ENCODE assay signal across 8 mouse cellular contexts in the genomic region with DNA sequence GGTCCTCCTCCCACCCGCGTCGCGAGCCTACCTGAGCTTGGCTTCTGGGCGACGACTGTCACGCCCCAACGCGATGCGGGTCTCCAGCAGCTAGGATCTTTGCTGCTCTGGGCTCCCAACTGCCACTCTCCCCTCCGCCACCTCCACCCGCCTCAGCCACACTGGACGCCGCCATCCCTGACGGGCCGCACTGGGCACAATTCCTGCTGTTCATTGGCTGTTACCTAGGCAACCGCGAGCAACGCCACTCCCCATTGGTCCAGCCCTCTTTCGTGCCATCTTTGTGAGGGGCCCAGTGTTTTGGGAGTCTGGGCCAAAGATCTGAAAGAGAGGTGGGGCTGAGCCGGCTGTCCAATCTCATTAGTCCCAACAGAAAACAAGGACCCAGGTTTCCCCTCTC. TPM values are rescaled to one million over a fixed set of nuclear protein-coding genes. Genes with fewer than 3 reads are reported as not detected.
DNase-seq lines count a peak whose midpoint lies in the region; ATAC-seq and TF ChIP-seq lines count a peak whose summit lies in the region.

A gene (minus strand): TSS at position 192 of the 400 bp plus-strand sequence.

- H3K36me3 ChIP-seq in intestine, postnatal 0 days (ENCODE audit: control insufficient read depth, insufficient read depth) = no peaks in the 10 kb centered on the region
- H3K36me3 ChIP-seq in midbrain, embryonic 11.5 days (ENCODE audit: control insufficient read depth, insufficient read depth, low read length) = no peaks in the 10 kb centered on the region

- ATAC-seq in CD4-positive, CD25-positive, alpha-beta regulatory T cell, adult 4 months = no peak
- ATAC-seq in granulocyte monocyte progenitor cell, adult 5-6 weeks (replicated peaks; ENCODE audit: poor library complexity, severe bottlenecking) = peak; percentile 24
- ATAC-seq in intestine, postnatal 0 days = no peak
- ATAC-seq in midbrain, embryonic 11.5 days (ENCODE audit: low FRiP score) = peak; percentile 89

- H3K4me1 ChIP-seq in intestine, postnatal 0 days (replicated peaks; ENCODE audit: control insufficient read depth, insufficient read depth, low read length) = peaks cover 1% of the 10 kb centered on the region; the same call in 1 of the 2 replicates
- H3K4me1 ChIP-seq in midbrain, embryonic 11.5 days (ENCODE audit: control insufficient read depth, insufficient read depth, low read length) = peaks cover 8% of the 10 kb centered on the region; the same call in 1 of the 2 replicates

- H3K4me3 ChIP-seq in intestine, postnatal 0 days (ENCODE audit: low read depth, low read length) = peak within 1 kb of the TSS; percentile 54
- H3K4me3 ChIP-seq in midbrain, embryonic 11.5 days (ENCODE audit: low read depth, low read length) = peak within 1 kb of the TSS; percentile 74

- H3K9me3 ChIP-seq in intestine, postnatal 0 days (ENCODE audit: control insufficient read depth) = no peaks in the 10 kb centered on the region
- no peaks in the 10 kb centered on the region for H3K9me3 ChIP-seq in midbrain, embryonic 11.5 days (ENCODE audit: control insufficient read depth, low read length)

- no peaks in the 10 kb centered on the region for H3K27me3 ChIP-seq in intestine, postnatal 0 days (replicated peaks; ENCODE audit: control insufficient read depth, insufficient read depth, low read length)
- H3K27me3 ChIP-seq in midbrain, embryonic 11.5 days (ENCODE audit: control insufficient read depth, insufficient read depth, low read length) = no peaks in the 10 kb centered on the region

- intact Hi-C loops in left cerebral cortex, postnatal 36 days (cut with DNase I) = loop anchor here (5.0 kb wide), 1 partner anchor 81 kb away; no protein-coding TSS in a partner anchor

- 1% methylated on average over 21 of the region's 21 CpGs for WGBS in intestine, postnatal 0 days
- under 1% methylated on average over 21 of the region's 21 CpGs for WGBS in midbrain, embryonic 11.5 days

- peak within 1 kb of the TSS; percentile 0; the same call in 1 of the 2 replicates for H3K9ac ChIP-seq in intestine, postnatal 0 days (ENCODE audit: low read depth, low read length)
- H3K9ac ChIP-seq in midbrain, embryonic 11.5 days (ENCODE audit: low read length) = peak within 1 kb of the TSS; percentile 85

- H3K27ac ChIP-seq in intestine, postnatal 0 days (ENCODE audit: low read depth, low read length) = no peak within 1 kb of the TSS
- peak within 1 kb of the TSS; percentile 45 for H3K27ac ChIP-seq in midbrain, embryonic 11.5 days (ENCODE audit: low read depth, low read length)

- peak within 1 kb of the TSS; percentile 71 for H3K4me2 ChIP-seq in intestine, postnatal 0 days (replicated peaks; ENCODE audit: low read depth)
- H3K4me2 ChIP-seq in midbrain, embryonic 11.5 days = peak within 1 kb of the TSS; percentile 90

- TF ChIP-seq CTCF in intestine, postnatal 0 days (IDR thresholded peaks at IDR 0.05; ENCODE audit: low read depth) = no peak

- peak; percentile 71 for DNase-seq in CD4-positive, CD25-positive, alpha-beta regulatory T cell, adult 2 months (ENCODE audit: low read depth, low spot score)
- peak; percentile 95 for DNase-seq in embryo, embryonic 9.5 days (ENCODE audit: extremely low spot score)
- DNase-seq in left cerebral cortex, postnatal 36 days (ENCODE audit: low spot score in 2 of 2) = peak; percentile 92 to 94
- DNase-seq in midbrain, embryonic 11.5 days (ENCODE audit: low spot score, missing footprints) = peak; percentile 99
- peak; percentile 29 for DNase-seq in spleen, adult 12 weeks (ENCODE audit: low spot score)

RNA-seq across cellular contexts. Expression of the gene that starts here (rescaled TPM):
- polyA plus RNA-seq in CD4-positive, CD25-positive, alpha-beta regulatory T cell, adult 4 months (2017; shearing (Covaris generic)) = under 1 TPM in 1 of 2 experiments, not detected in 1; 0.52 TPM
- total RNA-seq in granulocyte monocyte progenitor cell, adult 5-6 weeks (2014; fragmentation: Nextera tagmentation) = 1.5 and 2.5 TPM in 2 replicates
- 0.09 and 0.72 TPM in 2 replicates for total RNA-seq in granulocyte monocyte progenitor cell, adult 5-6 weeks (2017)
- polyA plus RNA-seq in intestine, postnatal 0 days (2015; fragmentation: Nextera tagmentation; extraction: Ambion mirVana) = 14.5 and 15.9 TPM in 2 replicates
- total RNA-seq in left cerebral cortex, postnatal 36 days (2021) = 10 to 100 TPM; 67.8 to 75.3 TPM
- polyA plus RNA-seq in midbrain, embryonic 11.5 days (2014; fragmentation: Nextera tagmentation; extraction: Ambion mirVana) = 65.1 and 65.6 TPM in 2 replicates

Comparison
In these comparisons a context has a peak if more than half of its experiments do, and no peak if none do; other contexts are left out.
1. RNA of the gene that starts here (total RNA-seq): 67.8 to 75.3 TPM in left cerebral cortex, postnatal 36 days; 0.09 to 2.5 TPM in granulocyte monocyte progenitor cell, adult 5-6 weeks; every median in the first group is over 10 times any median in the second.
2. RNA of the gene that starts here (polyA plus RNA-seq): 65.1 to 65.6 TPM in midbrain, embryonic 11.5 days and 14.5 to 15.9 TPM in intestine, postnatal 0 days; 0.52 TPM in CD4-positive, CD25-positive, alpha-beta regulatory T cell, adult 4 months; every median in the first group is over 10 times any median in the second.
3. DNase-seq: peak in every context shown above with its lines; median percentile 99 in midbrain, embryonic 11.5 days; 95 in embryo, embryonic 9.5 days; 93 in left cerebral cortex, postnatal 36 days; 71 in CD4-positive, CD25-positive, alpha-beta regulatory T cell, adult 2 months; 29 in spleen, adult 12 weeks.
4. ATAC-seq: peak in granulocyte monocyte progenitor cell, adult 5-6 weeks (single experiment) and midbrain, embryonic 11.5 days (single experiment); none in CD4-positive, CD25-positive, alpha-beta regulatory T cell, adult 4 months (single experiment) and intestine, postnatal 0 days (single experiment).